Mouse (Mus musculus): ENCODE measurements around the gene Mark4.

Gene Mark4

DNA sequence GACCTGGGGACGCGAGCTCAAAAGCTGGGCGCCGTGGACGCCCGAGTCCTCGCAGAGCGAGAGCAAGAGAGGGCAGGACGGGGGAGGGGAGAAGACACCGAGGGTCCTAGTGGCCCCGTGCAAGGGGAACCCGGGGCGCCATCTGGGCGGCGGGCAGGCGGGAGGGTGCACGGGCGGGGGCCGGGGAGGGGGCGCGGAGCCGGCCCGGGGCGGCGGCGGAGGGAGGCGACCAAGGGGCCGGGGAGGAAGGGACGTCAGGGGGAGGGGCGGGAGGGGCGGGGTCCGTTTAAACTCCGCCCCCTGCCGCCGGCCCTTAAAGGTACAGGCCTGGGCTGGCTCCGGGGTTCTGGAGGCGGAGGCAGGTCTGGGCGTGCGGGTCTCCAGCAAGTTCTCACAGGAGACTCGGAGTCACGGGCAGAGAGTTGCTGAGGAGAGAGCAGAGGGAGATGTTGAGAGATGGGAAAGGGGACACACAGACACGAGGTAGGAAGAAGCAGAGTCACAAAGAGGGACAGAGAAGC is at the start of gene Mark4:
Mark4 (minus strand) TSS at position 231 of the 521 bp plus-strand sequence.
- DNase-seq (ENCODE audit: low read depth, low spot score) = peak; percentile 83

GRCm38 (mm10) chr7:19507612-19507981 is 49.0 kb upstream of the Mark4 start:
- DNase-seq (ENCODE audit: low read depth, low spot score) = peak; percentile 33

GRCm38 (mm10) chr7:19506969-19507611 is 48.5 kb upstream of the Mark4 start:
- peak; percentile 60 for DNase-seq (ENCODE audit: low read depth, low spot score)

DNA sequence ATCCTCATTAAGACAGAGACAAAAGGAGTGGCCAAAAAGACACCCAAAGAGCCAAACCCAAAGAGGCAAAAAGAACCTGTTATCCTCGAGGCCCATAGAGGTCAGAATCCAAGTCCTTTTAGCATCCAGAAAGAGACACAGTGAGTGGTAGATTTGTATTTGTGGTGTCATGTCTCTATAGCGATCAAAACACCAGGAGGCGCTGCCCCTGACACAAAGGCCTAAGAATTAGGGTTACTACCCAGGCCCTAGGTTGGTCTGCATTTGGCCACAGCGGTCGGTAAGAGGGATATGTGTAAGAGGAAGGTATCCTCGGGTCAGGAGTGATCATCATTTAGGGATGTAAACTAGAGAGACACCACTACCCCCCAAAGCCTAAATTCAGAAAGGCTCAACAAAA is 47.7 kb upstream of the Mark4 start:
- peak; percentile 40 for DNase-seq (ENCODE audit: low read depth, low spot score)

- peak; percentile 57 for DNase-seq (ENCODE audit: low read depth, low spot score)
Observed at GRCm38 (mm10) chr7:19503481-19504068, 45.0 kb upstream of the Mark4 start.

DNA sequence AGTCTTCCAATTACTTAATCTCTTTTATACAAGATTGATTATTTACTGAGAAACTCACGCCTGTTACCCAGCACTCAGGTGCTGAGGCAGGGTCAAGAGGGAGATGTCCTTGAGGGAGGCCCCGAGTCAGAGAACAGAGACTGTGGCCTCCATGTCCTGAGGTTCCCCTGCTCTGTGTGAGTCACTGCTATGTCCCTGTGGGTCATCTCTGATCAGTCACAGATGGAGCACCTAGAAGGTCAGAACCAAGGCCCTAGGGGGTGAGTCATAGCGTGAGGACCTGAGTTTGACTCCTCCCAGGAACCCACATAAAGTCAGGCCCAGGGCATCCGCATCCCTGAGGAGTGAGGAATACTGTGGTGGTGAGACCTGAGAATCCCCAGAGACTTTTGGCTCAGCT is 43.0 kb upstream of the Mark4 start:
- DNase-seq (ENCODE audit: low read depth, low spot score) = no peak

GRCm38 (mm10) chr7:19500420-19501363 is 42.1 kb upstream of the Mark4 start:
- no peak for DNase-seq (ENCODE audit: low read depth, low spot score)

- no peak for DNase-seq (ENCODE audit: low read depth, low spot score)
Observed at GRCm38 (mm10) chr7:19498326-19498725, 39.7 kb upstream of the Mark4 start.

DNA sequence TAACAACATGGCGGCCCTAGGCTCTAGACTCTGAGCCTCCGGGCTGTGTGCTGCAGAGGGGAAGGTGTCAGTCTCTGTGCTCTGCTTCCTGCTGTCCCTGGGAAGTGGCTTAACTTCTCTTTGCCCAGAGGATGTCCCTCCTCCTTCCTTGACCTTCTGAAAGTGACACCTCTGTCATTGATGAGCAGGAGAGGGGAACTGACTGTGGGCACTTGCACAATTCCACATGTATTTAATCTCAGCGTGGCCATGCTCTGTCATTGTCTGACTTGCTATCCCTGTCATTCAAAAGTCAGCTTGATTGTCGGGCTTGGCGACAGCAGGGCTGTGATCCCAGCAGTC is 37.6 kb upstream of the Mark4 start:
- DNase-seq (ENCODE audit: low read depth, low spot score) = no peak

DNA sequence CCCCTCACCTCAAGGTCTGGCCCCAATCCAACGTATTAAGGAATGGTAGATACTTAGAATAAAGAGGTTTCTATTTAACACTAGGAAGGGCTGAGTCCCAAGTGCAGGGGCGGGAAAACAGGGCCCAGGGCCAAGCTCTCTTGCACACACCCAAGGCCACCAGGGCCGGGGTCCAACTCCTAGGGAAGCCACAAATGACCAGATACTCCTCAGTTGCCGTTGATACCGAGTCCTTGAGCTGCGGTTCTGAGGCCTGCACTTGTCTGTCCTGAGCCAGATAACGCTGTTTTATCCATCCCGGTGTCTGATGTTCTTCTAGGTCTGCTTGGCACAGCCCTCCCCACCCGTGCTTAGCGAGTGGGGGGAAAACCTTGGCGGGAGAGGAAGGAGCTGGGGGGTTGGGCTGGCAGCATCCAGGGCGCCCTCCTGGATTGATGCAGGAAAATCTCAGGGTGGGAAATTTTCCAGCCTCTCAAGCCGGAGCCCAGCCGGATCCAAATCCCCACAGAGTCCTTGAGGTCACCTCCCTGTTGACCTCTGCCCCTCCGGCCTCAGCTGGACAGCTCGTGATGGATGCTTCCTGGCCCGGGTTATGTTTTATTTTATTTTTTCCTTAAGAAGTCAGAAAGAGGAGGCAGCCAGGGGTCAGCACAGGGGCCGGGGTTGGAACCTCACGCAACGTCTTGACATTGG is 37.0 kb upstream of the Mark4 start:
- no peak for DNase-seq (ENCODE audit: low read depth, low spot score)

DNA sequence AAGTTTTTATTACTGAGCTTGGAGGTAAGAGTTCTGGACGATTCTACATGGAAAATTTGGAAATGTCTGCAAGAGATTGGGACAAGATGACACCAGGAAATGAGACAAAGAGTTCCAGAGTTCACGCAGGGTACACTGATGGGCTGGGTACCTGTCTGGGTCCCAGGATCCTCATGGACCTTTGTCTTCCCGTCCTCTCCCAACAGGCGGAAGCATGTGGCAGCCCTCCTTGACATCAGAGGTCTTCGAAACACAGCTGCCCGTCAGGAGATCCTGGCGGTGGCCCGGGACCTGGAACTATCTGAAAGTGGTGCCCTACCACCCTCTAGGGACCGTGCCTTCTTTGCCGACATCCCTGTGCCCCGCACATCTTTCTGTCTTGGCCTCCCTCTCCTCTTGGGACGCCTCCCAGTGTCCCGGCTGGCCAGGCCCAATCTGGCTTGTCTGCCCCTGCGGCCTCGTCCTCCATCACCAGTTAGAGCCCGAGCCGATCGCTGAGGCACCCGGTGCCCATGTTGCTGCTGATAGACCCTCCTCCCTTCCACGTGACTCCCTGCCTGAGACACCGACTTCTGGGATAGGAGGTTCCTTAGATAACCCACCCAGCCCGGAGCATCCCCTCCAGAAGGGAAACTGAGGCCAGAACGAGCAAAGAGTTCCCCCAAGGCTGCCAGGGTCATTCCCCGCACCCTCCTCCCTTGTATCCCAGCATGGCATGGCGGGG is 36.3 kb upstream of the Mark4 start:
- DNase-seq (ENCODE audit: low read depth, low spot score) = no peak

DNA sequence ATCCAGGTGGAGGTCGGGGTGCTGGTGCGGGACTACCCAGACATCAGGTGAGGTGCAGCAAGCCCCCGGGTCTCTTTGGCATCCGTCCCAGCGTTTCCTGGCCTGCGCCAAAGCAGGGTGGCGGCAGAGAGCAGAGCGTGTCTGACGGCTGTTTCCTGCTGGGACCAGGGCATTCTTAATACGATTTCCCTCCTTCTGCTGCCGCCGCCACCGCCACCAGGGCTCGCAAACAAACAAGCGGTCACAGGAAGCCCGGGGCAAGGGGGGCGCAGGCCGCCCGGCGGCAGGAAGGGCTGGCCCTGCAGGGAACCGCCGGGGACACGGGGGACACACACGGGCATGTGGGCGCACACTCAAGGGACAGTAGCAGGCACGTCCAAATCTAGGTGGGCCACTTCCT is 33.1 kb upstream of the Mark4 start:
- no peak for DNase-seq (ENCODE audit: low read depth, low spot score)

DNA sequence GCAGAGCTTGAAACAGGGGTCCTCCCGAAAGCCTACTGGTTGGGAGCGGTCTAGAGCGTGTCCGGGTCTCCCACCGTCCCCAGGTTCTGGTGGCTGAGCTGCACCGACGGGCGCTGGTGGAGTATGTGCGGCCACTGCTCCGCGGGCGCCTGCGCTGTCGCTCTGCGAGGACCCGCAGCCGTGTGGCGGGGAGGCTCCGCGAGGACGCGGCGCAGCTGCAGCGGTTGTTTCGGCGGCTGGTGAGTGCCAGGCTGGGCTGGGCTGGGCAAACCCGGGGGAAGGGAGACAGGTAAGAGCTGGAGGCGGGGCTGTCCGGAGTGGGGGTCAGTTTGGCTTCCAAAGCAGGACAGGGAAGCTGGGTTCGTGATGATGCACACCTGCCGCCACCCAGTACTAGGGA is 30.9 kb upstream of the Mark4 start:
- no peak for DNase-seq (ENCODE audit: low read depth, low spot score)

DNA sequence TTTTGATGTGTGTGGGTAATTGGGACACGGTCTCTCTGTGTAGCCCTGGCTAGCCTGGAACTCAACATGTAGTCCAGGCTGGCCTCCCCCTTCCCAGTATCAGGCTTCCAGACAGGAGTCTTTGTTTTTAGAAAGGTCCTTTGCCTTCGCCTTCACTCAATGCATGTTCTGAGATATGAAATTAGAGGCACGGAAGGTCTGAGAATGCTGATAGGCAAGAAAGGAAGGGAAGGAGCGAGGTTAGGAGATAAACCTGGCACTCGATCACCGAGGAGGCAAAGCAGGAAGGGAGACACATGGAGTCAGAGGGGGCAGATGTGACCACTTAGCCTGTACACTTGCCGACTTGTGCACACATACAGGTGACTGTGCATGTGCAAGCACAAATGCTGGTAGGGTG is 27.9 kb upstream of the Mark4 start:
- no peak for DNase-seq (ENCODE audit: low read depth, low spot score)

DNA sequence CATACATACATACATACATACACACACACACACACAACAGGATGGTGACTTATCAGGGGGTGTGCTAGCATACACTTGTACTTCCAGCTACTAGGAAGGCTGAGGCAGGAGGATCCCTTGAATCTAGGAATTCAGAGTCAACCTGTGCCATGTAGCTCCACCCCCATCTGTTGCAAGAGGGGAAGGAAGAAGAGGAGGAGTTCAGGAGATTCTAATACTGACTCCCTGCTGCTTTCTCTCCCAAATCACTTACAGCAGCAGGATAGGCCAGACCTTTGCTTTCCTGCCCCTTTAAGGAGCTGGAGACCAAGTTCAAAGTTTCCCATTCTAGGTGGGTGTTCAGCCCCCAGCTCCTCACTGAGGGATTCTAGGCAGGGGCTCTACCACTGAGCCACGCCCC is 26.9 kb upstream of the Mark4 start:
- DNase-seq (ENCODE audit: low read depth, low spot score) = no peak

DNA sequence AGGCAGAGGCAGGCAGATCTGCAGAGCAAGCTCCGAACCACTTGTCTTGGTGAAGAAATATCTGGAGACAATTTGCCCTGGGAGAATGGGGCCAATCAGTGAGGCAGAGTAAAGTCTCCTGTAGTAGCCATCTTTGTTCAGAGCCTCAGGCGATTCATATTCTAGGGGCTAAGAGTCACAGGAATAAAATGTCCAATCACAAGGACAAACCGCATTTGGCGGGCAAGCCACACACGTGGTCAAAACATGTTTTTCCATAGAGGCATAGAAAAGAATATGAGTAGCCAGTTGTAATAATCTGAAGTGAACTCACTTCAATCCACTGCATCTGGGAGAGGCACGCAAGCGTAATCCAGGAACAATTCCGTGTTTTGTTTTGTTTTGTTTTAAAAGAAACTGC is 24.7 kb upstream of the Mark4 start:
- no peak for DNase-seq (ENCODE audit: low read depth, low spot score)

DNA sequence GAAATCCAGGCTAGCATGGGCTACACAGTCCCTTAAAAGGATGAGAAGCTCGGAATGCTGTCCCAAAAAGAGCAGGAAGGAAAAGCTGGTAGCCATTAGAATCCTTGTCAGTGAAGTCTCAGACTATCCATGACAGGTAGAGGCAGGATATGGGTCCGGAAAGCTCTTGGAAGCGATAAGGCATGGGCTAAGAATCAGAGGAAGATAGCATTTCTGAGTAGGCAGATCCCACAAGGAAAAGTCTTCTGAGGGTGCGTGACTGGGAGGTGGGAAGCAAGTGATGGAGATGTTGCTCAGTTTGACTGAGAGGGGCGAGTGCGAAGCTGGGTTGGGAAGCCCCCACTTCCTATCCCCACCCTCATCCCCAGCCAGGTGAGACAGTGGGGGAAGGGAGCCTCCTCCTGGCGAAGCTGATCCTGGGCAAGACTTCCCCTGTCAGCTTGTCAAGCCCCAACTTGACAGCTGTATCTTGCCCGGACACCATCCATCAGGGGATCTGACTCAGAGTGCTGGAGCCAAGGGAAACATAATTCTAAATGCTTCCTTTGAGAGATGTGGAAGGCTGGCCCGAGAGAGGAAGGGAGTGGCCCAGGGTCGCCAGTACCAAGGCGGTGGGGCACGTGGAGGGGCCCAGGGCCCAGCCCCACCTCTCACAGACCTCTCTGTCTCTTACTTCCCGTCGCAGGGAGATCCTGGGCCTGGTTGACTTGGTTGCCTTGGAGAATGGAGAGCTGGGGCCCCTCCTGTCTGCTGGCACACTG is 19.2 kb upstream of the Mark4 start:
- DNase-seq (ENCODE audit: low read depth, low spot score) = no peak

- DNase-seq (ENCODE audit: low read depth, low spot score) = no peak
Observed at GRCm38 (mm10) chr7:19477084-19477483, 18.5 kb upstream of the Mark4 start.

- DNase-seq (ENCODE audit: low read depth, low spot score) = peak; percentile 52
Observed at GRCm38 (mm10) chr7:19473875-19474443, 15.3 kb upstream of the Mark4 start.

DNA sequence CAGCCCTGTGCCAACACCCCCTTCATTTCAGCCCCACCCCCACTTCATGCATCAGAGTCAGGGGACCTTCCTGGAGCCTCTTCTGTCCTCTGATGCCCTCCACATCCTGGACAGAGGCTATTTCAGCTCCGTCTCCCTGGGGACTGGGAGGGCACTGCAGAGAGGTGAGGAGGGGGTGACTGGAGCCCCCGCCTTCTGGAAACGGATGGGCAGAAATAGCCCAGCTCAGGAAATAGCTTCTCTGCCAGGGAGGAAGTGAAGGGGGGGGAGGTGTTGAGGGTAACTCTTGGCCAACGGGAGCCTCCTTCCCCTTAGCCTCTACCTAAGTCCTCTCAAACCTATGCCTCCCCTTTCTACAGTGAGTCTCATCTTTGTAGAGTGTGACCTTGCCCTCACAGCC is 13.8 kb upstream of the Mark4 start:
- no peak for DNase-seq (ENCODE audit: low read depth, low spot score)

All from CD4-positive helper T cell, adult 2 months (primary cell).